Mouse (Mus musculus): Measurements from ENCODE around the gene Abca1.

Gene Abca1

DNA sequence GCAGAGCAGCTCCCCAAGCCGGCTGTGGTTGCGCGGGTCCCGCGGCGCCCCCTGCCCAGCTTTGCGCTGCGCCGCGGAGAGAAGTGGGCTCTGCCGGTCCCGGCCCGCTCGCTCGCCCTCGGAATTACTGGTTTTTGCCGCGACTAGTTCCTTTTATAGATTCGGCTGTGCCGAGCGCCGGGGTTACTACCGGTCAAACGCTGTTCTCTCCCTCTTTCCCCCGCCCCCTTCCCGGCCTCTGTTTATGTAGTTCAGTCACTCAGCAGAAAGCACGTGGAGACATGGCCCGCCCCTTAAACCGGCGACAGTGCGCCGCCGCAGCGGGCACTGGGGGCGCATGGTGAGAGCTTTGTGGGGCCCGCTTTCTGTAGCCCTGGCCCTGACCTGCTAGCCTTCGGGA, at the start of gene Abca1:
Gene Abca1 (minus strand): TSS at position 129 of the 400 bp plus-strand sequence.
- DNase-seq: peak; percentile 92 to 94

DNA sequence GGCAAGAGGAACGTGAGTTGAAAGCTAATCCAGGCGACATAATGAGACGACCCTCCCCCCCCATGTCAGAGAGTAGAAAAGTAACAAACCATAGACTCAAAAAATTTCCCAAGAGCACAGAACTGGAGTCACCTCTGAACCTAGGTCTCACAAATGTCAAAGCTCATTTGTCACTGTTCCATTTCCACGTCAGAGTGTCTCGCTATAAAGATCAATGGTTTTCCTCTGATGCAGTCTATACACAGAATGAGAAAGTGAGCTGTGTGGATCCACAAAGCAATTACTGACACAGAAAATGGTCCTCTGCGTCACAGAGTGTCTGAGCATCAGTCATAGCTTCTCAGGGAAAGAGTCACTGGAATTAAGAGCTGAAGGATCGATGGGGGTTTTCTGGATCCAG, 44.8 kb upstream of the Abca1 start:
- DNase-seq: no peak

DNA sequence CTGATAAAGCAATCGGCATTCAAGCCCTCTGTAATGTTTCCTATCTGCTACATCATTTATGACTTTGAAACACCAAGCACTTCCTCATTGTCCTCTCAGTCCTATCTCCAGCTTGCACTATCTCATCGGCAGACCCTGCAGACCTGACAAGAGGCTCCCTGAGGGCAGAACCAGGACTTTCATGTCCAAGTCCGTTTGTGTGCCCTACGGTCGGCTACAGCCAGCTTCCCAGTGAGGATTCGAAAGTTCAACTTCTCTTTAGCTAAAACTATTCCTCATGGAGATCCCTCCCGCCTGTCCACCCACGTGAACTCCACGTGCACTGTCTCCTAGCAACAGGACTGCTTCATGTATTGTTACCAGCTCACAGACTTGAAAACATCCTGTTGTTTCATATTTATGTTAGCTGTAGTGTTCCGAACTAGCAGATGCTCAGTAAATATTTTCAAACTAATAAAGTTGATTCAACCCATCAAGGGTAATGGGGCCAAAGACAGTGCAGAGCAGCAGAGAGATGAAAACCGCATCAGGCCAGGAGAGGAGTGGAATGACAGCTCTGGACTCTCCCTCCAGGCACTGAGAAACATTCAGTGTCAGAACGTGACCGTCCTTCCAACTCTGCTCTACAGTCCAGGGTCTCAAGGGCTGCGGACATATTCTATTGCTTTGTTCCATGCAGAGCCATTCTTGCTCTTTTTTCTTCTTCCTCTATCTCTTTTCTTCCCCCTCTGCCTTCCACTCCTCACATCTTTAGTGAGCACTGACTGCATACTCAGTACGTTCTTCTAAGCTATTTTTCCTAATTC, 44.1 kb upstream of the Abca1 start:
- DNase-seq: no peak

DNA sequence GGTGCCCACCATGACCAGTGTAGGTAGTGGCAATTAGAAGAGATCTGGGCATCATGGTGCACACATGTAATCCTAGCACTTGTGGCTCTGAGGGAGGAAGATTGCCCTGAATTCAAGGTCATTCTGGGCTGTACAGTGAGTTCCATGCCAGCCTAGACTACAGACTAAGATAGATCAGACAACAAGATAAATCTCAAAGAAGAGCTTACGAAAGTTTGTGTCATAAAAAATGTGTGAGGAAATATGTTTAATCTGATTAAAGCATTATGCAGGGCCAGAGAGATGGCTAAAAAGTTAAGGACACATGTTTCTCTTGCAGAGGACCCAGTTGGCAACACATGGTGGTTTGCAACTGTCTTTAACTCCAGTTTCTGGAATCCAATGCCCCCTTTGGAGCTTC, 40.6 kb upstream of the Abca1 start:
- DNase-seq: no peak

DNA sequence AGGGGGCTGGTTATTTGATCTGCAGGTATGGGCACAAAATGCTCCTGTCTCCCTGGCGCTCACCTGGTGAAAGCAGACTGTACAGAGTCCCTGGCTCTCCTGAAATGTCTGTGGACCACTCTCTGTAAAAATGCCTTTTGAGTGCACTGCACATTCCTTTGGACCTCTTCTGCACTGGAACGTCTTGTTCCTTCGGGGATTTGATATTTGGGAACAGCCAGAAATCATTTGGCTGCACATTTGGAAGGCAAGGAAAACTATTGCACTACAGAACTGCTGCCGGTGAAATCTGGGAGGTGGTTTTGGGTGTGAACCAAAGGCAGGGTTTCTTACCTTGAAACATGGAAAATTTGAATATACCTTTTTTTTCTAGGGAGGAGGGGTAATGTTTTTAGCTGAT, 38.1 kb upstream of the Abca1 start:
- no peak for DNase-seq

DNA sequence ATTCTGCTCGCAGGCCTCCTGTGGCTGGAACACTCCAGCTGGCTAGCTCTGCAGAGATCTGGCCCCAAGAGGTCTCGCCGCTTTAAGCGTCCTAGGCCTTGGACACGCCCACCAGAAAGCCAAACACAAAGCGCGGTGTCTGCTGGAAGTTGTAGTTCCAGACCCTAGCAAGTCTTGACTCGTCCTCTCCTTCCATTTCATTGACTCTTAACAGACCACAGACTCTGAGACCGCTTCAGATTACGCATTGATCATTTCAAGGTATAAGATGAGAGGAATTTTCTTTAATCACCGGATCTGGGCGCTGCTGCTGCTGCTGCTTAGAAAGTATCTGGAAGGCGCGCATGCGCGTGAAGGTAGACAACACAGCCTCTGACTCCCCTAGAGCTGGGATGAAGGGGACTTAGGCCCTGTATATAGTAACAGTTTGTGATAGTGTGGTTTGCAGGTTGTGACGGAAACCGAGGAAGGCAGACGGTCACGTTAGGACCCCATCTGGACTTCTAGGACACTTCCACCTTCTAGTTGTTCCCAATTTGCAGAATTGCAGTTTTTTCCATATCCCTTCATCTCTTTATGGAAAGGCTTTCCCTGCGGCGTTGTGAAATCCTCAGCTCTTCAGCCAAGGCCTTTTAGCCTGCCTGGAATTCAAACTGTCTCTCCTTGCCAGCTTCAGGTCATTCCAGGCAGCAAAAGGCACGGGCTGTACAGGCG, 36.5 kb upstream of the Abca1 start:
- DNase-seq: peak; percentile 90 to 91

DNA sequence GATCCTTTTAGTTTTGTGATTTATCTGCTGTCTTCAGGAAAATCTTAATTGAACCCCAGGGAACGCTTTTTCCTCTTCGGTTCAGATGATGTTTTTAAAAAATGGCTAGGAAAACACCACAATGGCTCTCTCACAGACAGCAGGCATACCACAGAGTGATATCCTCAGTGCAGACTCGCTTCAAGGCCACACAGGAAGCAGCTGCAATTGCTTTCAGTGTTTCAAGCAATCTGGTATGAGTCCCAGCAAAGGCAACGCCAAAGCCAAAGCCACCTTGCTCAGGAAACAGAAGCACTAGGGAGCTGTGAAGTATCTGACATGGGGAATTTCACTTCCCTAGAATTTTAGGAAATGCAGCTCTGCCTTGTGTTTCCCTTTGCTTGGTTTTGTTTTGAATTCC, 27.4 kb upstream of the Abca1 start:
- peak; percentile 16 to 44 for DNase-seq

DNA sequence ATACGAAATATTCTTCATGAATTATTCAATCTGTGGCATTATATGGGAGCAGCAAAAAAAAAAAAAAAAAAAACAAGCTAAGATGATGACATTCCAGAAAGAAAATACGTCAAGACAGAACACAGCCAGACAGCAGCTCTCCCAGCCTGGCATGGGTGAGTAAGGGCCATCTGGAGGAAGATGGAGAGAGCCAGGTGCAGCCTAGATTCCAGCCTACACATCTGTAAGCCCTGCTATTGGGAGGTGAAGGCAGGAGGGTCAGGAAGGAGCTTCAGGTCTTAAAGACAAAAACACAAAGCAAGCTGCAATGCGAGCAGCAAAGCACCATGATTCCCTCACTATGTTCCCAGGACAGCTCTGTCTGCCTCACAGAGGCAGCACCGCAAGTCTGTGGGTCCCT, 26.9 kb upstream of the Abca1 start:
- no peak for DNase-seq

DNA sequence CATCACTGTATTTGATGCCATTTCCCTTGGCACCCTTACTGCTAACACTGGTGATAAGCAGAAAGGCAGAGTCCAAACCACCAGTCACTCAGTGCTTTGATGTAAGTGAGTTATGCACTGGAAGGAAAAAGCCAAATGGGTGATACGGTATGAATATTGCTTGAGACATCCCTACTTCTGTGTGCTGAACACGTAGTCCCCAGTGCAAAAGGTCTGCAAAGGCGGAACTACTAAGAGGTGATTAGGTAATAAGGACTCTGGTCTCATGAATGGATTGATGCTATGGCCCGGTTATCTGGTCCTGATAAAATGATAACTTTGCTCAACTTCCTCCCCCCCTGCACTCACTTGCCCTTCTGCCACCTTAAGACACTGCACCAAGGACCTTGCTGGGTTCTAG, 26.4 kb upstream of the Abca1 start:
- no peak for DNase-seq

DNA sequence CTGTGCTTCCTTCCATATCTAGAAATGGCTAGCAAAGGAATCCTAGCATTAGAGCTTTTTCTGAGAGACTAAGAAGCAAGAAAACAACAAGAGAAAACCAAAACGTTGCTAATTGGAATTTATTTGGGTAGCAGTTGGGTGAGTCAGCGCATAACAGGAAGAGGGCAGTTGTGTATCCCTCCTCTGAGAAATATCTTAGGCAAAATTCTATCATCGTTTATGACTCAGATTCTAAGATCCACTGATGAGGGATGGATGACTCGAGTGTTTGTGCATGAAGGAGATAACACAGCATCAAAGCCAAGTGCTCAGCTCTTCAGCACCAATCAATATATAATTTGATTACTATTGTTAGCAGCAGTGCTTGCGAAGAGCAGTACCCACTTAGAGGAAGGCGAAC, 21.8 kb upstream of the Abca1 start:
- DNase-seq: no peak

DNA sequence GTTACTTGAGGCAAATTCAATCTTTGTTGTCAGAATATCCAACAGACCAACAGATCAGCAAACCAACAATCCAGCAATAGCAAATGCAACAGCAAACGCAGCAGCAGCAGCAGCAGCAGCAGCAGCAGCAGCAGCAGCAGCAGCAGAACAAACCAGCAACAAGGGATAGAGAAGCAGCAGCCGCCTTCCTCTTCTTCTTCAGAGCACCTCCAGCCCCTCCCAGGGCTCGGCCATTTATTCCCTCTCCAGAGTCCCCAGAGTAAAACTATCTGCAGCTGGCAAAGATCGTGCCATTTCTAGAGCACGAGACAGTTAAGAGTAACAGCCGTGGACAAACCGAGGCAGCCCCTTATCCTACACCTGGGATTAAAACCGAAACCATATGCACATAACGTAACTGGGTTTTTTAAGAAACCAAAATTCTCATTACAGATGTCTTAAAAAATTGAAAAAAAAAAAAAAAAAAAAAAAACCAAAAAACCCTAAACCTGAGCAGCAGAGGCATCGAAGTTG, 19.7 kb upstream of the Abca1 start:
- no peak for DNase-seq

DNA sequence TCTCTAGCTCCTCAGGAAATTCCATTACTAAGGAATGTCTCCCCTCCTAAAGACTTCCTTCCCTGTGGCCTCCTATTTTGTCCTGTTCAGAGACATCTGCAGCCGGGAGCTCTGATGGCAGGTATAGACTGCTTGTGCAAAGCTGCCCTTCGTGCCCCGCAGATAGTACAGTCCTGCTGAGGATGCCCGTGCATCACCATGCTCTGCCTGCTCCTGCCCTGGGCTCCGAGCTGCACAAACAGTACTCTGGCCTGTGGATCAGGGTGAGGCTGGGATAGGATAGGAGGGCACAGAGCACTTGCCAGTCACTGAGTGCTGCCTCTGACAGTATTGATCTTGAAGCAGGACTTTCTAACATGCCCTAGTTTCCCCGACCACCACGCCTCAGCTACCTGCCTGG, 18.8 kb upstream of the Abca1 start:
- DNase-seq: no peak

DNA sequence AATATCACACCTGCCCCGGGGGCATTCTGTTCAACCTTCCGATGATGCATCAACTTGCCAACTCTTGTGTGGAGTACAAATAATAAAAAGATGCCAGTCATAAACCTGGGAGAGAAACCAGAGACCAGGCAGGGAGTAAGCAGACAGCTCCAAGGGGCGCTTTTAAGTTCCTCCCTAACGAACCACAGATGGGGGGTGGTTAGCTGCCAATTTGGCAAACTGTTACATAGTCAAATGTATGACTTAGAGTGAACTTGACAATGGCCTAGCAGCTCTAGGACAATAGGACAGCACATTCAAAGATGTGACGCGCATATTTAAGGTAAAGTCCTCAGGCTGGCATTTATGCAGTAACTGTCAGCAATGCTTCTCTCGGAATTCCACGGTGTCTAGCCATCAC, 18.0 kb upstream of the Abca1 start:
- no peak for DNase-seq

DNA sequence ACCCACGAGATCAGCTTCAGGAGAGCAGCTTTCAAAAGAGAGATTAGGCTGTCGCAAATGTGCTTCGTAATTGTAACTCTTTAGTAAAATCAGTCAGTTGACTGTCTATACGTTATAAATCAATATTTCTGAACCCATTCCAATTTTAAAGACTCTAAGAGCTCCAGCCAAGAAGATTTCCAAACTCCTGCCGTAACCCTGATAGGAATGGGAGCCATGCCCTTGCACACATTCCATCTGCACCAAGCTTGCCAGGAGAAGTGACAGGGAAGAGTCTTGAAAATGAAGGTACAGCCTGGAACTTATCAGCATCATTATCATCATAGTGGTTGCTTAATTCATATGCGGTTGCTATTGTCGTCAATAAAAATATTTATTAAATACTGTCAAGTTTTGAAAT, 15.2 kb upstream of the Abca1 start:
- no peak for DNase-seq

DNA sequence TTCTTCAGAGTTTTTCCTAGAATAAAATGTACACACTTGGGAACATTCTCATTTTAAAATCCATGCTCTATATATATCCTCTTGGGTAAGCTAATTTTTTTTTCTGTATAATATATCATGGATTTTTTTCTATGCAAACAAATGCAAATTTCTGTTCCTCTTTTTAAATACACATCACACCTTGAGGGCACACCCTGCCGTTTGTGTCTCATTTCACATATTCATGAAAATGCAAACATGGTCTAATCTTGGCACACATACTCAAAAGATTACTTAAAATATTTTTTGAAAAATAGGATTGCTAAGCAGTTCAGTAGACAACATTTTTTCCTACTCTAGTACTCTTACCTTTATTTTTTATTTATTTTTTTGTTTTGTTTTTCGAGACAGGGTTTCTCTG, 10.7 kb upstream of the Abca1 start:
- no peak for DNase-seq

DNA sequence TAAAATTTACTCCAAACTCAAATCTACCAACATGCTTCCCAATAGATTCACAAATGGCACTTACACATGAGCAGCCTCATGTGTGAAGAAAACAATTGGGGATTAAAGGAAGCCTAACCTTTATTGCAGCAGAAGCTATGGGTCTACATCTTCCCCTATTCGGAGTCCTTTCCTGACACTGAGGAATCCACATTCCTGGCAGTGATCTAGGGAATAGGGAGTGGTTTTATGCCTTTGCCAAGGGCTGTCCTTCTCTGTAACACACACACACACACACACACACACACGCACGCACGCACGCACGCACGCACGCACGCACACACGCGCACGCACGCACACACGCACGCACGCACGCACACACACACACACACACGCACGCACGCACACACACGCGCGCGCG, 5.5 kb upstream of the Abca1 start:
- no peak for DNase-seq

DNA sequence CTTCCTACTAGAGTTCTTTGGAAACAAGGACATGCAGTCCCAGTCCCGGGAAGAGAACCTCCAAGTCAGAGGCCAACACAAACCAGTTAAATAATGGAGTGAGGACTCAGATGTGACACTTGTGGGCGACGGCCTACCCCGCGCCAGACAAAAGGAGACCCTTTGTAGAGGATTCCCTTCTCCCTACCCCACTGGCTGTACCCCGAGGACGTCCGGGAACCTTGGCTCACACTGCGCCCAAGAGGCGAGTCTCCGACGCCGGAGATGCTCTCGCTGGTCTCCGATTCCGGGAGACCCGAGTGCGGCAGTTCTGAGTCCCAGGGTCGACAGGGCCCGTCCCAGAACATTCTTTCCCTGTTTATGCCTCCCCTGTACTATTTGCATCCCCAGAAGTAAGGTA, 519 bp downstream of the Abca1 start:
- peak; percentile 43 to 51 for DNase-seq

DNA sequence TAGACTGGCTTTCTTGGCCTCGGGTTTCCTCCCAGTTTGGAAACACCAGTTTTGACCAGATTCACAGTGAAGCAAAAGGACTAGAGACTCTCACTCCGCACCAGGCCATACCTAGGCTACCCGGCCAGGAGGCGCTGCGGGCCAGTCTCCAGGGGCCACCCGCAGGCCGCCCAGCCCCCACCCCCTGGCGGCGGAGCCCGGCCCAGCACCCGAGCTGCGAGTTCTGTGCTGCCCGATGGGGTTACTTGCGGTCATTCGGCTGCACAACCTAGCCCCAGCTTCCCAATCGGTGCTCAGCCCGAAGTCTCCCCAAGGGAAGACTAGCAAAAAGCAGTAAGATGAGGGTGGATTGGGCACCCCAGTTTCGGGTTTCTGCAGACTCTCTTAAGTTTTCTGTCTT, 1.1 kb downstream of the Abca1 start:
- DNase-seq: peak; percentile 93

DNA sequence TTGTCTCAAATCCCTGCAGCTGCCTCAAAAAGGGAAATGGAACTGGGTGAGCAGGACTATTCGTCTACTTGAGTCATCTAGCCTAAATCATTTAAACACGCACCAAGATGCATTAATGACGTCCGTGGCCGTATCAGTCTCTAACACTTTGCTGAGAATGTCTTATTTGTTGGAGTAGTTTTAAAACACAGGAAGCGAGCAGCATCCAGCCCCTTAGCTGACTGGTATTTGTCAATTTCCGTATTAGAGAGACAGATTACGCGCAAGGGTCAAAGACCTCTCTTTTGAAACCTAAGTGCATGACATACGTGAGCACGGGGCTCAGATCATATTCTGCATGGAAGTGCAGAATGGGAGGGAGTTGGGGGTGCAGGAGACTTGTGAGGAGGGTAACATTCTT, 4.2 kb downstream of the Abca1 start:
- DNase-seq: no peak

DNA sequence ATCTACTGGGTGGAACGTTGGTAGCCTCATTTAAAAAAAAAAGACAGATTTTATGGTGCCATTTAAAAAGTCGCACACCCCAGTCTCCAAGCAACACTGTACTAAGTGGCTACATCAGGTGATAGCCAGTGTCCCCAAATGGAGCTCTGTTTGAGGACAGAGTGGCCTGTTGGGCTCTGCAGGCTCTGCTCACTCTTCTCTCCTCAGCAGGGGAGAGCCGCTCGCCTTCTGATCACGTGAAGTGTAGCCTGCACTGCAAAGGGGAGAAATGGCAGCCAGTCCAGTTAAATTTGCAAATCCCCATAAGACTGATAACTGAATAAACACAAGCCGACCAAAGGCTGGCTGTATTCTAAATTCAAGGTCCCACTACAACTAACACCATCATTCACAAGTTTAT, 6.0 kb downstream of the Abca1 start:
- no peak for DNase-seq

DNA sequence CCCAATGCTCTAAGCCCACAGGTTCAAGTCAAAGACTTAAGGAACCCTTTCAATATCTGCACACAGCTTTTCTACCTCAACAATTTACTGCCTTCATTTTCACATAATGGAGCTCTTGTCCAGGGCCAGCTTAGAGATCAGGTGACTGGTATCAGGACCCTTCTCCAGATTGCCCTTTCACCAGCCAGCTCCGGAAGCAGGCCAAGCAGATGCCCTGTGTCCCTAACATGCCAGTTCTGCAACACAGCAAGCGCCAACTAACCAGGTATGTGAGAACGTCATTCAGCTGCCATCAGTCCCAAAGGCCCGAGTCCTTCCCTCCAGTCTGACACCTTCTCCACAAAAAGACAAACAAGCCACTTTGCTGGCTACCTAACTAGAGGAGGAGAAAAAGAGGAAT, 6.6 kb downstream of the Abca1 start:
- no peak for DNase-seq

DNA sequence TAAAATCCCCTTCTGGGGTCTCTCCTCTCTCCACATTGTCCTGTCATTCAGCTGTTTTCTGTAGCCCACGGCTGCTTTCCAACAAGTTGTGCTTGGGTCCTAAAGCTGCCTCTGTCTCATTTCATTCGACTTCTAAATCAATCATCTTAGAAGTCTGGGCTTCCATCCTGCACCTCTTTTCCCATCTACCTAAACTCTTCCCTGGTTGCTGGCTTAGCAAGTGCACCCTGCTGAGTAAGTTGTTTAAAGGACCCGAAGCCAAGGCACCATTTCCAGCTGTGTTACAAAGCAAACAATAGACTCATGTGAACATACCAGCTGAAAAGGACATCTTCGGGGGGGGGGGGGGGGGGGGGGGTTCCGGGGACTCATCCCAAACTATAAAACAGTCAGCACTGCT, 7.0 kb downstream of the Abca1 start:
- DNase-seq: no peak

DNA sequence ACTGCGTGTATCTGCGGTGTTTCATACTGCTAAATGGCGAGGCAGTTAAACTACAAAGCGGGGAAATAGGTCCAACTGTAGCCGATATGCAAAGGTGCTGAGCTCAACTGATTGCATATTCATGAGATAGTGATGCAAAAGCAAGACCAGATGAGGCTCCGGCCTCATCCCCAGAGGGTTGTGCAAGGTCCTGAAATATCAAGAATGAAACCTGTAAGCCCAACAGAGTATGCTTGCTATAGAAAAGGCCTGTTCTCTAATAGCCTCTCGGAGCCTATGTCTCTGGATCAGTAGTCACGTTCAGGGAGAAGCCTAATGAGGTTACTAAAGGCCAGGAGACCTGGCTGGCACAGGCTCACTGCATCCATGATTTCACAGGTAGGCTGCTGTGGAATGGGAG, 9.2 kb downstream of the Abca1 start:
- no peak for DNase-seq

DNA sequence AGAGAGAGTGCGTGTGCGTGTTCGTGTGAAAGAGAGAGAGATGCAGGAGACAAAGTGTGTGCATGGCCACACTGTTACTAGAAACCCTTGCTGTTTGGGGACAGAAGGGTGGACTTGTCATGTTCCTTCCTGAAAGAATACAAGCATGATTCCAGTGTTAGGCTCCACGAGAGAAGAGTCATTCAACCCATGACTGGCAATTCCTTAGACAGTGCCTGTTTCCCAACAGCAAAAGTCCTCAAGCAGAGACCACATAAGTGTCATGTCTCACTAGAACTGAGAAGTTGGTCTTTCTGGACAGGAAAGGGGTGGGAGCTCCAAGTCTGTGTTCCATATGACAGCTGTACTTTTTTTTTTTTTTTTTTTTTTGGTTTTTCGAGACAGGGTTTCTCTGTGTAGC, 10.1 kb downstream of the Abca1 start:
- DNase-seq: no peak

DNA sequence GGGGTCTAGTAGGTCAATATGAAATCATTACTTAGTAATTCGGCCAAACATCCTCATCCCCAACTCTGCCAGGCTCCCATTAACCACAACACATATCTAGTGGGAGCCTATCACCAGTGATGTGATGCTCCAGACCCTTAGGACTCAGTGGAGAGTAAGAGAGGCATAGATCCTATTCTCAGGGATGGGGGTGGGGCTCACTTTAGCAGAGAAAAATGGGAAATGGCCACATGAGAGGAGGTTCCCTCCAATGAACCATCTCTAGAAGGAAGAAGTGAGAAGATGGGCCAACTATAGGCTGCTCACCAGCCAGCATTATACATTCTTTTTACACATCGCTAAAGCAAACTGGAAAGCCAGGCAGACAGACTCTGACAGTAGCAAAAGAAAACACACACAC, 10.9 kb downstream of the Abca1 start:
- no peak for DNase-seq

Measured in lung, postnatal 4 days (tissue).